ENCODE assay signal across 8 mouse cellular contexts in the genomic region with DNA sequence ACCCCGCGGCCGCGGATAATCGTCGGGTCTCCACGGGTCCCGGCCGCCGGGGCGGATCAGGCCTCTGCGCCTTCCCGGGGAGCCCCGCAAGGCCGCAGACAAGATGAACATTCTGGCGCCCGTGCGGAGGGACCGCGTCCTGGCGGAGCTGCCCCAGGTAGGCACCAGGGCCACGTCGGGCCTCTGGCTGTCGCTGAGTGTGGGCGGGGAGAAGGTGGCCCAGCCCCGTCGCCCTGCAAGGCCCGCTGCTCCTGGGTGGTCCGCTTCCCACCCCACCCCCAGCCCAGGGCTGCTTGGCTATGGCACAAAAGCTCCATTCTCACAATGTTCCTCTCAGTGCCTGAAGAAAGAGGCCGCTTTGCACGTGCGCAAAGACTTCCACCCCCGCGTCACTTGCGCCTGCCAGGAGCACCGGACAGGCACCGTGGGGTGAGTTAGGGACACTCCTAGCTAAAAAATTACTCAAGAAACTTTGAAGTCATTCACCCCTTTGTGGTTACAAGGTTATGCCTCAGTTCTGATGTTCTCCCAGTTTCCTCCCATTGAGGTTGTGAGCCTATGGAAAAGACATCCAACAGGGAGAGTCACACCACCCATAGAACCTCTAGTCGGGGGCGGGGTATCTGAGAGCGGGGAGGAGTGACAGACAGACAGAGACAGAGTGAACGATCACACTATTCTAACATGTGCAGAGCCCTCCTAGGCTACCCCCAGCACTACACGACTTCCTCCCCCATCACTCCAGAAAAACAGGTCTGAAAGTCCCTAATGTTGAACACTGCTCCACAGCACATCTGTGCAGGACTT. TPM values are rescaled to one million over a fixed set of nuclear protein-coding genes. Genes with fewer than 3 reads are reported as not detected.
DNase-seq lines count a peak whose midpoint lies in the region; ATAC-seq lines count a peak whose summit lies in the region.

No protein-coding gene starts in this region.

- H3K4me2 ChIP-seq in forebrain, embryonic 11.5 days (ENCODE audit: low read depth, low read length, severe bottlenecking) = peak overlapping the region; percentile 66
- peak overlapping the region; percentile 81 for H3K4me2 ChIP-seq in heart, embryonic 15.5 days
- peak overlapping the region; percentile 65 for H3K4me2 ChIP-seq in liver, embryonic 15.5 days
- peak overlapping the region; percentile 68 for H3K4me2 ChIP-seq in neural tube, embryonic 13.5 days

- peak overlapping the region; percentile 96 for H3K27ac ChIP-seq in forebrain, embryonic 11.5 days (ENCODE audit: low read depth, low read length)
- peak overlapping the region; percentile 97 for H3K27ac ChIP-seq in heart, embryonic 15.5 days
- H3K27ac ChIP-seq in liver, embryonic 15.5 days (replicated peaks) = peak overlapping the region; percentile 73
- H3K27ac ChIP-seq in neural tube, embryonic 13.5 days (replicated peaks) = peak overlapping the region; percentile 95

- H3K27me3 ChIP-seq in forebrain, embryonic 11.5 days (ENCODE audit: control insufficient read depth, insufficient read depth, low read length) = no peaks in the 10 kb centered on the region
- no peaks in the 10 kb centered on the region for H3K27me3 ChIP-seq in heart, embryonic 15.5 days
- H3K27me3 ChIP-seq in liver, embryonic 15.5 days = peaks cover 79% of the 10 kb centered on the region
- no peaks in the 10 kb centered on the region for H3K27me3 ChIP-seq in neural tube, embryonic 13.5 days

- H3K4me1 ChIP-seq in forebrain, embryonic 11.5 days (replicated peaks; ENCODE audit: control insufficient read depth, insufficient read depth, low read length) = peaks cover 13% of the 10 kb centered on the region; the same call in 1 of the 2 replicates
- H3K4me1 ChIP-seq in heart, embryonic 15.5 days (replicated peaks) = peaks cover 21% of the 10 kb centered on the region
- H3K4me1 ChIP-seq in liver, embryonic 15.5 days (replicated peaks) = peaks cover 28% of the 10 kb centered on the region
- H3K4me1 ChIP-seq in neural tube, embryonic 13.5 days (replicated peaks) = peaks cover 27% of the 10 kb centered on the region

- peak overlapping the region; percentile 70 for H3K4me3 ChIP-seq in forebrain, embryonic 11.5 days (ENCODE audit: low read depth, low read length)
- H3K4me3 ChIP-seq in heart, embryonic 15.5 days = peak overlapping the region; percentile 60
- peak overlapping the region; percentile 56 for H3K4me3 ChIP-seq in liver, embryonic 15.5 days (replicated peaks)
- peak overlapping the region; percentile 74 for H3K4me3 ChIP-seq in neural tube, embryonic 13.5 days

- H3K9me3 ChIP-seq in forebrain, embryonic 11.5 days (ENCODE audit: control insufficient read depth, low read length) = no peaks in the 10 kb centered on the region
- no peaks in the 10 kb centered on the region for H3K9me3 ChIP-seq in heart, embryonic 15.5 days (replicated peaks)
- H3K9me3 ChIP-seq in liver, embryonic 15.5 days (replicated peaks) = no peaks in the 10 kb centered on the region
- H3K9me3 ChIP-seq in neural tube, embryonic 13.5 days = no peaks in the 10 kb centered on the region

- ATAC-seq in forebrain, embryonic 11.5 days (replicated peaks; ENCODE audit: low FRiP score) = peak; percentile 93
- peak; percentile 83 for ATAC-seq in heart, embryonic 15.5 days (replicated peaks; ENCODE audit: insufficient number of reproducible peaks, insufficient read depth, low FRiP score, low read depth)
- peak; percentile 53 for ATAC-seq in liver, embryonic 15.5 days (ENCODE audit: insufficient read depth)
- peak; percentile 90 for ATAC-seq in neural tube, embryonic 13.5 days (ENCODE audit: low read depth)
- ATAC-seq in activated CD4-positive, CD25-positive, alpha-beta regulatory T cell, adult 4 months = no peak

- H3K36me3 ChIP-seq in forebrain, embryonic 11.5 days (ENCODE audit: control insufficient read depth, insufficient read depth, low read length) = peaks cover 5% of the 10 kb centered on the region
- H3K36me3 ChIP-seq in heart, embryonic 15.5 days = peaks cover 24% of the 10 kb centered on the region
- H3K36me3 ChIP-seq in liver, embryonic 15.5 days (replicated peaks) = no peaks in the 10 kb centered on the region
- H3K36me3 ChIP-seq in neural tube, embryonic 13.5 days = peaks cover 36% of the 10 kb centered on the region

- peak overlapping the region; percentile 81 for H3K9ac ChIP-seq in forebrain, embryonic 11.5 days (ENCODE audit: low read length)
- peak overlapping the region; percentile 80 for H3K9ac ChIP-seq in heart, embryonic 15.5 days
- peak overlapping the region; percentile 49; the same call in 1 of the 2 replicates for H3K9ac ChIP-seq in liver, embryonic 15.5 days
- peak overlapping the region; percentile 97 for H3K9ac ChIP-seq in neural tube, embryonic 13.5 days

- WGBS in forebrain, embryonic 11.5 days = under 1% methylated on average over 37 of the region's 42 CpGs
- under 1% methylated on average over 42 of the region's 42 CpGs for WGBS in heart, embryonic 15.5 days
- whole genome bisulfite sequencing in liver, embryonic 15.5 days (ENCODE audit: insufficient replicate concordance) = 4% methylated on average over 42 of the region's 42 CpGs
- under 1% methylated on average over 42 of the region's 42 CpGs for WGBS in neural tube, embryonic 13.5 days

- DNase-seq in 3134 (ENCODE audit: extremely low read depth, insufficient read length, low spot score) = peak; percentile 82
- peak; percentile 31 for DNase-seq in T-cell, adult 2 months (ENCODE audit: low spot score)
- DNase-seq in forebrain, embryonic 11.5 days (ENCODE audit: low spot score) = peak; percentile 97
- peak; percentile 89 for DNase-seq in kidney, postnatal 10 days

RNA-seq across cellular contexts. Expression of a gene that starts 1.2 kb away (rescaled TPM):
- polyA plus RNA-seq in forebrain, embryonic 11.5 days (2014; fragmentation: Nextera tagmentation; extraction: Ambion mirVana) = 54.7 and 58.8 TPM in 2 replicates
- polyA plus RNA-seq in heart, embryonic 15.5 days (2015; fragmentation: Nextera tagmentation; extraction: Ambion mirVana) = 54.5 and 72.1 TPM in 2 replicates
- polyA plus RNA-seq in liver, embryonic 15.5 days (2015; fragmentation: Nextera tagmentation; extraction: Ambion mirVana) = 15.2 and 16.3 TPM in 2 replicates
- 58.8 and 60.3 TPM in 2 replicates for polyA plus RNA-seq in neural tube, embryonic 13.5 days (2015; fragmentation: Nextera tagmentation; extraction: Ambion mirVana)
- not detected for polyA plus RNA-seq in activated CD4-positive, CD25-positive, alpha-beta regulatory T cell, adult 4 months (2017; shearing (Covaris generic))

RNA-seq across cellular contexts. Expression of a gene that starts 3.8 kb away (rescaled TPM):
- 1.4 and 1.6 TPM in 2 replicates for polyA plus RNA-seq in forebrain, embryonic 11.5 days (2014; fragmentation: Nextera tagmentation; extraction: Ambion mirVana)
- polyA plus RNA-seq in heart, embryonic 15.5 days (2015; fragmentation: Nextera tagmentation; extraction: Ambion mirVana) = 2.9 and 3.0 TPM in 2 replicates
- polyA plus RNA-seq in liver, embryonic 15.5 days (2015; fragmentation: Nextera tagmentation; extraction: Ambion mirVana) = 0.24 and 0.55 TPM in 2 replicates
- polyA plus RNA-seq in neural tube, embryonic 13.5 days (2015; fragmentation: Nextera tagmentation; extraction: Ambion mirVana) = 1.7 and 2.3 TPM in 2 replicates
- 1 to 10 TPM in 1 of 2 experiments, under 1 TPM in 1; 0.49 to 2.5 TPM for polyA plus RNA-seq in activated CD4-positive, CD25-positive, alpha-beta regulatory T cell, adult 4 months (2017; shearing (Covaris generic))

RNA-seq across cellular contexts. Expression of a gene that starts 6.1 kb away (rescaled TPM):
- polyA plus RNA-seq in forebrain, embryonic 11.5 days (2014; fragmentation: Nextera tagmentation; extraction: Ambion mirVana) = 1,094 and 1,161 TPM in 2 replicates
- 717 and 816 TPM in 2 replicates for polyA plus RNA-seq in heart, embryonic 15.5 days (2015; fragmentation: Nextera tagmentation; extraction: Ambion mirVana)
- 569 and 671 TPM in 2 replicates for polyA plus RNA-seq in liver, embryonic 15.5 days (2015; fragmentation: Nextera tagmentation; extraction: Ambion mirVana)
- polyA plus RNA-seq in neural tube, embryonic 13.5 days (2015; fragmentation: Nextera tagmentation; extraction: Ambion mirVana) = 930 and 991 TPM in 2 replicates
- polyA plus RNA-seq in activated CD4-positive, CD25-positive, alpha-beta regulatory T cell, adult 4 months (2017; shearing (Covaris generic)) = 1,000 to 10,000 TPM; 3,988 to 4,036 TPM

RNA-seq across cellular contexts. Expression of a gene that starts 12.9 kb away (rescaled TPM):
- polyA plus RNA-seq in forebrain, embryonic 11.5 days (2014; fragmentation: Nextera tagmentation; extraction: Ambion mirVana) = 7.1 and 9.9 TPM in 2 replicates
- 13.5 and 14.2 TPM in 2 replicates for polyA plus RNA-seq in heart, embryonic 15.5 days (2015; fragmentation: Nextera tagmentation; extraction: Ambion mirVana)
- polyA plus RNA-seq in liver, embryonic 15.5 days (2015; fragmentation: Nextera tagmentation; extraction: Ambion mirVana) = 43.3 and 44.5 TPM in 2 replicates
- polyA plus RNA-seq in neural tube, embryonic 13.5 days (2015; fragmentation: Nextera tagmentation; extraction: Ambion mirVana) = 10.2 and 11.1 TPM in 2 replicates
- polyA plus RNA-seq in activated CD4-positive, CD25-positive, alpha-beta regulatory T cell, adult 4 months (2017; shearing (Covaris generic)) = 1 to 10 TPM; 2.3 to 4.3 TPM

RNA-seq across cellular contexts. Expression of a gene that starts 13.0 kb away (rescaled TPM):
- polyA plus RNA-seq in forebrain, embryonic 11.5 days (2014; fragmentation: Nextera tagmentation; extraction: Ambion mirVana) = 7.6 and 9.6 TPM in 2 replicates
- 12.4 and 17.3 TPM in 2 replicates for polyA plus RNA-seq in heart, embryonic 15.5 days (2015; fragmentation: Nextera tagmentation; extraction: Ambion mirVana)
- polyA plus RNA-seq in liver, embryonic 15.5 days (2015; fragmentation: Nextera tagmentation; extraction: Ambion mirVana) = 8.1 and 11.4 TPM in 2 replicates
- 8.2 and 8.3 TPM in 2 replicates for polyA plus RNA-seq in neural tube, embryonic 13.5 days (2015; fragmentation: Nextera tagmentation; extraction: Ambion mirVana)
- 10 to 100 TPM in 1 of 2 experiments, 1 to 10 TPM in 1; 9.4 to 13.2 TPM for polyA plus RNA-seq in activated CD4-positive, CD25-positive, alpha-beta regulatory T cell, adult 4 months (2017; shearing (Covaris generic))

Comparison
In these comparisons a context has a peak if more than half of its experiments do, and no peak if none do; other contexts are left out.
1. DNase-seq: peak in every context shown above with its lines; median percentile 97 in forebrain, embryonic 11.5 days; 89 in kidney, postnatal 10 days; 82 in 3134; 31 in T-cell, adult 2 months.